Mouse (Mus musculus) heart, adult 2 months (tissue): ENCODE data around the gene Ppih. TPM values are rescaled to one million over a fixed set of nuclear protein-coding genes. Genes with fewer than 3 reads are reported as not detected.

Experiments
- DNase-seq, 2 experiments: peaks; one replicate each; pipeline ENCODE4 v3.0.0; 2021
- H3K27ac ChIP-seq: fragments of 200-600 bp; 2 replicates; pipeline ENCODE4 v1.8.1; 2022
- H3K27me3 ChIP-seq: fragments of 200-500 bp; 2 replicates; pipeline ENCODE4 v1.6.1; 2012; ENCODE audit warnings: mild to moderate bottlenecking, low read length, inconsistent platforms, mixed read lengths; ENCODE audit not compliant: control insufficient read depth, insufficient read depth
- H3K36me3 ChIP-seq: fragments of 200-500 bp; 2 replicates; pipeline ENCODE4 v1.6.1; 2012; ENCODE audit warnings: low read length, inconsistent platforms; ENCODE audit not compliant: control insufficient read depth, insufficient read depth
- H3K4me1 ChIP-seq: fragments of 200-500 bp; 2 replicates; pipeline ENCODE4 v1.6.1; 2011; ENCODE audit warnings: low read length; ENCODE audit not compliant: control insufficient read depth, insufficient read depth
- H3K4me3 ChIP-seq: fragments of 200-600 bp; 2 replicates; pipeline ENCODE4 v1.8.1; 2022
- H3K79me2 ChIP-seq: fragments of 200-500 bp; replicated peaks from 2 replicates; pipeline ENCODE4 v1.6.1; 2012; ENCODE audit warnings: mild to moderate bottlenecking, inconsistent platforms, low read length, moderate library complexity, mixed read lengths; ENCODE audit not compliant: control insufficient read depth, insufficient read depth
- H3K9ac ChIP-seq: fragments of 200-500 bp; 2 replicates; pipeline ENCODE4 v1.6.1; 2012; ENCODE audit warnings: low read depth, mild to moderate bottlenecking, control low read depth, inconsistent platforms, low read length, mixed read lengths
- CTCF ChIP-seq: fragments of 200-600 bp; IDR thresholded peaks from 2 replicates; pipeline ENCODE4 v1.8.1; 2022; ENCODE audit warnings: antibody characterized with exemption, mild to moderate bottlenecking, moderate library complexity
- EP300 ChIP-seq: fragments of 200-500 bp; IDR thresholded peaks from 2 replicates; pipeline ENCODE4 v1.6.1; 2011; ENCODE audit warnings: low read depth, low read length, control low read depth; ENCODE audit not compliant: insufficient read depth
- POLR2A ChIP-seq: fragments of 200-500 bp; IDR thresholded peaks from 2 replicates; pipeline ENCODE4 v1.6.1; 2011; ENCODE audit warnings: mild to moderate bottlenecking, low read depth, low read length, control low read depth; ENCODE audit not compliant: insufficient read depth
- WGBS: fragments of 180-500 bp; shearing (Covaris S2); methylation state at CpG from one replicate; pipeline ENCODE4 v1.1.7; 2018; 5-methylcytosine and 5-hydroxymethylcytosine counted together
- intact Hi-C: fragments of 180-260 bp; cut with DNase I; formaldehyde crosslinking; loops from one replicate; pipeline ENCODE4 v1.15.1; 2025
- polyA plus RNA-seq: library from polyadenylated mRNA; depleted of rRNA; stranded (reverse); fragments of >200 nt; gene quantifications from 2 replicates; pipeline ENCODE4 v1.2.3, GENCODE M21; 2012; rRNA removed
- total RNA-seq, 2 experiments: library from RNA; stranded (reverse); gene quantifications; 2 replicates each; pipeline ENCODE4 v1.2.3; 2021

The Ppih gene
- total and polyA plus RNA-seq, 3 experiments, result 5.5 to 10.3 (median 8.2) TPM

DNA sequence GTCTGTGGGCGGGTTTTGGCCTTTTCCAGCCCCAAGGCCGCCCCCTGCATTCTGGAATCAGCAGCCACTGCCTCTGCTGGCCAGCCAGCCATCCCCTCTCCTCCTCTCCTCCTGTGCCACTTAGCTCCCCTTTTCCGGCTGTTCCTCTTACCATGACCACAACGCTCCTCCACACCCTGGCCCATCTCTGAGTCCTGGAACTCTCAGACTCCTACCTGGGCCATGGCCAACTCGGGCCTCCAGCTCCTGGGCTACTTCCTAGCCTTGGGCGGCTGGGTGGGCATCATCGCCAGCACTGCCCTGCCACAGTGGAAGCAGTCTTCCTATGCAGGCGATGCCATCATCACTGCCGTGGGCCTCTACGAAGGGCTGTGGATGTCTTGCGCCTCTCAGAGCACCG lies 65.0 kb downstream of the Ppih start, which contains the start of gene Cldn19:
TSS of gene Cldn19 (plus strand) at position 64 of the 400 bp plus-strand sequence.
- 88% methylated on average over 12 of the region's 12 CpGs for WGBS
- Histone ChIP-seq H3K79me2 (no peaks in the 10 kb centered on the region), H3K4me3 (no peak within 1 kb of the TSS), H3K36me3 (no peaks in the 10 kb centered on the region), H3K9ac (no peak within 1 kb of the TSS), H3K27me3 (no peaks in the 10 kb centered on the region), H3K27ac (no peak within 1 kb of the TSS), H3K4me1 (peaks cover 4% of the 10 kb centered on the region; the same call in 1 of the 2 replicates)
- no peak for DNase-seq
- intact Hi-C loops, result loop anchor here (10.0 kb wide), 1 partner anchor 569 kb away; no protein-coding TSS in a partner anchor
- TF ChIP-seq CTCF (no peak), EP300 (no peak), POLR2A (no peak)

DNA sequence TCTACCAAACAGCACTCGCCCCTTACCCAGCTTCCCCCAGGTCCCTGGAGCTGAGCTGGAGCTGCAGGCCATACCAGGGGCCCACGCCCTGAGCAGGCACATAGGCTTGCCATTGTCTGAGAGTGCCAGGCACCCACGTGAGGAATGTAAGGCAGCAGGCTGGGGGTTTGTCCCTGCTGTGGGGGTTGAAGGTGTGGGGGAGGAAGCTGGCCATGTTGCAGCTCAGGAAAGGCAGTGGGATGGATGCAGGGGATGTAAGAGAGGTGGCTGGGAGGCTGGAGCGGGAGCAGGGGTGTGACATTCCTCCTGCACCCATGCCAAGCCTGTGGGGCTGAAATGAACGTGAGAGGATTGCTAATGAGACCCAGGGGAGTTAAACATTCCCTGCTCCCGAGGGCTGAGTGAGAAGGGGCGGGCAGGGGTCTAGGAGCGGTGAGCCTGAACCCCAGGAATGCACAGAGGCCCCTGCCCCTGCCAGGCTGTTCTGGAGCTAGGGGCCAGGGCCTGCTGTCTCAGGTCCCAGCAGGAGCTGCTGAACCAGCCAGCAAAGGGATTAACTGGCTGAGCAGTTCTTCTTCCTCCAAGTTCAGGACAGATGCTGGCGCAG lies 66.2 kb downstream of the Ppih start:
- Histone ChIP-seq H3K4me1 (peaks cover 1% of the 10 kb centered on the region; the same call in 1 of the 2 replicates), H3K36me3 (no peaks in the 10 kb centered on the region), H3K9ac (no peak overlapping the region), H3K27ac (no peak overlapping the region), H3K4me3 (no peak overlapping the region), H3K27me3 (no peaks in the 10 kb centered on the region), H3K79me2 (no peaks in the 10 kb centered on the region)
- 63% methylated on average over 9 of the region's 9 CpGs for WGBS
- TF ChIP-seq EP300 (no peak), POLR2A (no peak), CTCF (no peak)
- no peak for DNase-seq
- intact Hi-C loops, result loop anchor here (10.0 kb wide), 1 partner anchor 571 kb away; no protein-coding TSS in a partner anchor

DNA sequence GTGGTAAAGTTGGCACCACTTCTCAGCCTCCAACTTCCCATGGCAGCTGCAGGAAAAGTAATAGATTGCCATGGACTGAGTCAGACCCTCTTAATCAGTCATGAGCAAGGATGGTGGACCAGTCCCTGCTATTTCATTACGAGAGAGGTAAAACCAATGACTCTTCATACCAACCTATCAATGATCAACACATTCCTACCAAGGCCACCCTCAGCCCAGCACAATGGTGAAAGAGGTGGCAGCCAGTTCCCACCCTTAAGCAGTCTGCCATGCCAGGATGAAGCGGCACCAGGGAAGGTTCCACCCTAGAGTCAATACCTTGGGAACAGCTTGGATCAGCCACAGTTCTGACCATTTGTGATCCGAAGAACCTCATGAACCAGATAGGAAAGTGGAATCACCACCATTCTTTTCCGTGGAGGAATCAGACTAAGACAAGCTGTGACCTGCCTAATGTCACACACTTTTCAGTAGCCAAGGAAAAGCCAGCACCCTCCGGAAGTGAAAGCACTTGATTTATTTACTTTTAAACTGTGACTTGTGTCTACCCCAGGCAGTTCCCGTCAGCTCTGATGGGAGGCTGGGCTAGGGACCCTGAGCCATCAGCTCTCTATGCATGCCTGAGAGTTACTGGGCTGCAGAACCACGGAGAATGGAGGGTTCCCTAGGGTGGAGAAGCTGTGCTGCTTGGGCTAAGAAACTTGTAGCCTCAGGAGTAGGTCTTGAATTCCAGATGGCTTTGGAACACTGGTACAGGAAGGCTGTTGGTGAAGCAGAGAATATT lies 68.1 kb downstream of the Ppih start:
- Histone ChIP-seq H3K79me2 (no peaks in the 10 kb centered on the region), H3K4me3 (no peak overlapping the region), H3K27ac (no peak overlapping the region), H3K9ac (no peak overlapping the region), H3K4me1 (peaks cover 3% of the 10 kb centered on the region), H3K27me3 (no peaks in the 10 kb centered on the region), H3K36me3 (no peaks in the 10 kb centered on the region)
- WGBS, result 60% methylated on average over 7 of the region's 7 CpGs
- no peak for DNase-seq
- intact Hi-C loops, result loop anchor here (10.0 kb wide), 1 partner anchor 573 kb away; no protein-coding TSS in a partner anchor
- TF ChIP-seq CTCF (no peak), POLR2A (no peak), EP300 (no peak)

Other genes starting within 250 kb of the Ppih start
- gene Slc2a1, start 211.8 kb downstream of the Ppih start, total RNA-seq, result 10 to 100 TPM in 1 of 2 experiments, 1 to 10 TPM in 1; 8.9 to 18.9 TPM
- 16.6 and 18.1 TPM in 2 replicates for gene Slc2a1, start 211.8 kb downstream of the Ppih start, polyA plus RNA-seq
- 10 to 100 TPM; 20.6 to 23.4 TPM for gene Zfp691, start 146.4 kb downstream of the Ppih start, total RNA-seq
- 20.6 and 41.2 TPM in 2 replicates for gene Zfp691, start 146.4 kb downstream of the Ppih start, polyA plus RNA-seq
- under 1 TPM in 1 of 2 experiments, not detected in 1; 0.09 TPM for gene Ermap, start 130.5 kb downstream of the Ppih start, total RNA-seq
- 0.10 and 0.20 TPM in 2 replicates for gene Ermap, start 130.5 kb downstream of the Ppih start, polyA plus RNA-seq
- gene Svbp, start 125.2 kb downstream of the Ppih start, total RNA-seq, result 10 to 100 TPM; 13.6 to 17.5 TPM
- 20.3 and 24.5 TPM in 2 replicates for gene Svbp, start 125.2 kb downstream of the Ppih start, polyA plus RNA-seq
- not detected for gene Tmem269, start 102.3 kb downstream of the Ppih start, total RNA-seq
- 0.16 and 0.67 TPM in 2 replicates for gene Tmem269, start 102.3 kb downstream of the Ppih start, polyA plus RNA-seq
- gene AU022252, start 87.8 kb downstream of the Ppih start, total RNA-seq, result 10 to 100 TPM; 17.7 to 24.8 TPM
- 6.4 and 11.2 TPM in 2 replicates for gene AU022252, start 87.8 kb downstream of the Ppih start, polyA plus RNA-seq
- 10 to 100 TPM; 10.5 to 10.8 TPM for gene P3h1, start 87.6 kb downstream of the Ppih start, total RNA-seq
- 14.5 and 17.8 TPM in 2 replicates for gene P3h1, start 87.6 kb downstream of the Ppih start, polyA plus RNA-seq
- gene Cldn19, start 65.1 kb downstream of the Ppih start, total RNA-seq, result not detected
- 0.37 TPM in 1 of 2 replicates, not detected in the other for gene Cldn19, start 65.1 kb downstream of the Ppih start, polyA plus RNA-seq
- 100 to 1,000 TPM; 773 to 861 TPM for gene Ybx1, start 25.9 kb downstream of the Ppih start, total RNA-seq
- 266 and 385 TPM in 2 replicates for gene Ybx1, start 25.9 kb downstream of the Ppih start, polyA plus RNA-seq
- under 1 TPM in 1 of 2 experiments, not detected in 1; 0.52 TPM for gene Ccdc30, start 95.0 kb upstream of the Ppih start, total RNA-seq
- 0.41 TPM in 1 of 2 replicates, not detected in the other for gene Ccdc30, start 95.0 kb upstream of the Ppih start, polyA plus RNA-seq
- 1 to 10 TPM; 7.8 to 9.2 TPM for gene Ppcs, start 101.9 kb upstream of the Ppih start, total RNA-seq
- 10.6 and 11.2 TPM in 2 replicates for gene Ppcs, start 101.9 kb upstream of the Ppih start, polyA plus RNA-seq
- gene Zmynd12, start 102.3 kb upstream of the Ppih start, total RNA-seq, result not detected
- gene Zmynd12, start 102.3 kb upstream of the Ppih start, polyA plus RNA-seq, result 0.74 TPM in 1 of 2 replicates, not detected in the other
- under 1 TPM; 0.66 to 0.70 TPM for gene Rimkla, start 172.1 kb upstream of the Ppih start, total RNA-seq
- 0.56 and 1.1 TPM in 2 replicates for gene Rimkla, start 172.1 kb upstream of the Ppih start, polyA plus RNA-seq
- gene Foxj3, start 216.5 kb upstream of the Ppih start, total RNA-seq, result 10 to 100 TPM; 30.3 to 32.1 TPM
- gene Foxj3, start 216.5 kb upstream of the Ppih start, polyA plus RNA-seq, result 13.5 and 19.4 TPM in 2 replicates
- gene Frg2f1, start 219.0 kb upstream of the Ppih start, total RNA-seq, result 1 to 10 TPM; 6.3 to 6.7 TPM
- 3.8 and 4.3 TPM in 2 replicates for gene Frg2f1, start 219.0 kb upstream of the Ppih start, polyA plus RNA-seq